Comparison of ENCODE assay signal across 15 mouse cellular contexts in the genomic region with DNA sequence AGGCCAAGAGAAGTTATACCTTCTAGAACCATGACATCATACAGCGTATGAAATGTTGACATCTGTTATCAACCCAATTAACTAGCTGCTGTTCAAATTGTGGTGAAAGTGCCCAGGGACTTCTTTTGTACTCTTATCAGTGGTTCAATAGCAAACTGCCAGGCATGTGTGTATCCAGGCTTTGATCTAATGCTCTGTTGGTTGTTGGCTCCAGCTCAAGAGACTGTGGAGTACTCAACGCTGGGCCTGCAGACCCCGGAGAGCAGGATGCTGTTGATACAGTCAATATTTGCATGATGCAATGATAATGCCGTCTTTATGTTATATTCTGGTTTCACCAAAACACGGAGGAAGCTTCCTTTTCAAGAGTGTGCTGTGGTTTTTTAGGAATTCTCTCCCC.
"Had no signal": no experiment of that assay in that cellular context is flagged by ENCODE, and none has a peak within 500 bp of the region (broad histone marks: within the 10 kb centered on the region; RNA-seq: fewer than 3 reads in every experiment).

No protein-coding gene starts in this region.

- H3K4me2 ChIP-seq: neural tube, embryonic 12.5 days had no signal

- H3K9me3 ChIP-seq: limb, embryonic 10.5 days; neural tube, embryonic 12.5 days had no signal

- DNase-seq: kidney, adult 8-10 months; kidney, postnatal 25 days; lung, postnatal 14 days; midbrain, embryonic 14.5 days; retina, postnatal 1 day; right cerebral cortex, postnatal 25 days; spleen, adult 18-20 months; thymus, adult 18-20 months; thymus, postnatal 14 days had no signal

- H3K27ac ChIP-seq: left cerebral cortex, adult 2 months; limb, embryonic 10.5 days; liver, embryonic 14.5 days; neural tube, embryonic 12.5 days had no signal

- ATAC-seq: inflammation-experienced regulatory T-cells, adult 6 months; intestine, postnatal 0 days had no signal

- H3K4me3 ChIP-seq: left cerebral cortex, adult 2 months; limb, embryonic 10.5 days; neural tube, embryonic 12.5 days had no signal

- H3K9ac ChIP-seq: liver, embryonic 14.5 days; neural tube, embryonic 12.5 days had no signal

- H3K27me3 ChIP-seq: neural tube, embryonic 12.5 days had no signal

- H3K36me3 ChIP-seq: limb, embryonic 10.5 days; neural tube, embryonic 12.5 days had no signal

- H3K4me1 ChIP-seq: limb, embryonic 10.5 days; neural tube, embryonic 12.5 days had no signal
